Mouse (Mus musculus) kidney, embryonic 15.5 days (tissue): ENCODE data around the gene Krt20. TPM values are rescaled to one million over a fixed set of nuclear protein-coding genes. Genes with fewer than 3 reads are reported as not detected.

Source experiments
- ATAC-seq: fragments of 200-750 bp; cut with Nextera tagmentation; replicated peaks from 2 replicates; pipeline ENCODE4 v1.8.0; 2017; ENCODE audit warnings: moderate TSS enrichment; ENCODE audit not compliant: low FRiP score
- H3K27ac ChIP-seq: fragments of 300-500 bp; sonication (generic); 2 replicates; pipeline ENCODE4 v1.5.1; 2015; ENCODE audit warnings: mild to moderate bottlenecking, inconsistent platforms
- H3K27me3 ChIP-seq: fragments of 300-500 bp; sonication (generic); 2 replicates; pipeline ENCODE4 v1.6.1; 2015; ENCODE audit warnings: inconsistent platforms
- H3K36me3 ChIP-seq: fragments of 300-500 bp; sonication (generic); 2 replicates; pipeline ENCODE4 v1.6.1; 2015; ENCODE audit warnings: inconsistent platforms
- H3K4me1 ChIP-seq: fragments of 300-500 bp; sonication (generic); 2 replicates; pipeline ENCODE4 v1.6.1; 2015; ENCODE audit warnings: inconsistent platforms
- H3K4me2 ChIP-seq: fragments of 300-500 bp; sonication (generic); 2 replicates; pipeline ENCODE4 v1.6.1; 2015; ENCODE audit warnings: moderate library complexity, mild to moderate bottlenecking, inconsistent platforms
- H3K4me3 ChIP-seq: fragments of 300-500 bp; sonication (generic); replicated peaks from 2 replicates; pipeline ENCODE4 v1.5.1; 2015; ENCODE audit warnings: mild to moderate bottlenecking, inconsistent platforms
- H3K9ac ChIP-seq: fragments of 300-500 bp; sonication (generic); 2 replicates; pipeline ENCODE4 v1.6.1; 2015; ENCODE audit warnings: mild to moderate bottlenecking, inconsistent platforms
- H3K9me3 ChIP-seq: fragments of 300-500 bp; sonication (generic); replicated peaks from 2 replicates; pipeline ENCODE4 v1.6.1; 2016; ENCODE audit warnings: inconsistent platforms
- WGBS: fragments of 180-500 bp; shearing (Covaris S2); methylation state at CpG from one replicate; pipeline ENCODE4 v1.1.7; 2015; ENCODE audit warnings: mixed read lengths; 5-methylcytosine and 5-hydroxymethylcytosine counted together
- polyA plus RNA-seq: library from polyadenylated mRNA; unstranded; fragments of >200 nt; fragmentation: Nextera tagmentation; extraction: Ambion mirVana; gene quantifications from 2 replicates; pipeline ENCODE4 v1.2.1, GENCODE M21; 2015

Gene Krt20
- polyA plus RNA-seq, 1 experiment from 2014 or later, result 1.7 TPM

- WGBS, result 85% methylated on average over 13 of the region's 13 CpGs
- Histone ChIP-seq H3K4me2 (no peak overlapping the region), H3K9ac (no peak overlapping the region), H3K27ac (no peak overlapping the region), H3K36me3 (no peaks in the 10 kb centered on the region), H3K4me1 (no peaks in the 10 kb centered on the region), H3K4me3 (no peak overlapping the region), H3K27me3 (peaks cover 17% of the 10 kb centered on the region), H3K9me3 (no peaks in the 10 kb centered on the region)
- ATAC-seq, result no peak
These were observed 37.9 kb downstream of the Krt20 start for GRCm38 (mm10) chr11:99399956-99400549.

GRCm38 (mm10) chr11:99398832-99399231 lies 39.1 kb downstream of the Krt20 start:
- Histone ChIP-seq H3K4me3 (no peak overlapping the region), H3K4me1 (no peaks in the 10 kb centered on the region), H3K9me3 (no peaks in the 10 kb centered on the region), H3K9ac (no peak overlapping the region), H3K36me3 (no peaks in the 10 kb centered on the region), H3K4me2 (no peak overlapping the region), H3K27me3 (peaks cover 17% of the 10 kb centered on the region), H3K27ac (no peak overlapping the region)
- WGBS, result 70% methylated on average over 8 of the region's 8 CpGs
- ATAC-seq, result no peak

GRCm38 (mm10) chr11:99398084-99398483 lies 39.9 kb downstream of the Krt20 start:
- H3K9ac ChIP-seq, result no peak overlapping the region
- H3K4me1 ChIP-seq, result no peaks in the 10 kb centered on the region
- ATAC-seq, result no peak
- H3K4me3 ChIP-seq, result no peak overlapping the region
- WGBS, result 61% methylated on average over 3 of the region's 3 CpGs
- peaks cover 17% of the 10 kb centered on the region for H3K27me3 ChIP-seq
- no peaks in the 10 kb centered on the region for H3K9me3 ChIP-seq
- H3K27ac ChIP-seq, result no peak overlapping the region
- no peaks in the 10 kb centered on the region for H3K36me3 ChIP-seq
- no peak overlapping the region for H3K4me2 ChIP-seq

- 89% methylated on average over 2 of the region's 2 CpGs for WGBS
- H3K9me3 ChIP-seq, result no peaks in the 10 kb centered on the region
- no peak overlapping the region for H3K27ac ChIP-seq
- H3K4me2 ChIP-seq, result no peak overlapping the region
- ATAC-seq, result no peak
- no peak overlapping the region for H3K9ac ChIP-seq
- peaks cover 16% of the 10 kb centered on the region for H3K27me3 ChIP-seq
- H3K4me3 ChIP-seq, result no peak overlapping the region
- H3K4me1 ChIP-seq, result no peaks in the 10 kb centered on the region
- H3K36me3 ChIP-seq, result no peaks in the 10 kb centered on the region
These were observed 41.3 kb downstream of the Krt20 start for GRCm38 (mm10) chr11:99396661-99397060.

- Histone ChIP-seq H3K4me3 (no peak overlapping the region), H3K27me3 (peaks cover 13% of the 10 kb centered on the region), H3K9me3 (no peaks in the 10 kb centered on the region), H3K36me3 (no peaks in the 10 kb centered on the region), H3K9ac (no peak overlapping the region), H3K4me1 (no peaks in the 10 kb centered on the region), H3K27ac (no peak overlapping the region), H3K4me2 (no peak overlapping the region)
- WGBS, result 41% methylated on average over 3 of the region's 3 CpGs
- ATAC-seq, result no peak
These were observed 41.9 kb downstream of the Krt20 start for GRCm38 (mm10) chr11:99396034-99396433.

- Histone ChIP-seq H3K4me3 (no peak overlapping the region), H3K4me2 (no peak overlapping the region), H3K27me3 (peaks cover 3% of the 10 kb centered on the region; the same call in 1 of the 2 replicates), H3K9ac (no peak overlapping the region), H3K9me3 (no peaks in the 10 kb centered on the region), H3K36me3 (no peaks in the 10 kb centered on the region), H3K4me1 (no peaks in the 10 kb centered on the region), H3K27ac (no peak overlapping the region)
- ATAC-seq, result no peak
- 85% methylated on average over 10 of the region's 10 CpGs for WGBS
These were observed 45.5 kb downstream of the Krt20 start for GRCm38 (mm10) chr11:99392492-99392891.

- H3K9ac ChIP-seq, result no peak overlapping the region
- 0 out of 2 replicates have a peak, but pooled peaks cover 8% of the 10 kb centered on the region for H3K4me1 ChIP-seq
- no peak overlapping the region for H3K4me3 ChIP-seq
- H3K9me3 ChIP-seq, result no peaks in the 10 kb centered on the region
- H3K27me3 ChIP-seq, result no peaks in the 10 kb centered on the region
- no peaks in the 10 kb centered on the region for H3K36me3 ChIP-seq
- H3K27ac ChIP-seq, result no peak overlapping the region
- no peak overlapping the region for H3K4me2 ChIP-seq
- WGBS, result 83% methylated on average over 6 of the region's 6 CpGs
- no peak for ATAC-seq
These were observed 46.6 kb downstream of the Krt20 start for GRCm38 (mm10) chr11:99391375-99391774.

- no peaks in the 10 kb centered on the region for H3K9me3 ChIP-seq
- H3K27ac ChIP-seq, result no peak overlapping the region
- H3K27me3 ChIP-seq, result no peaks in the 10 kb centered on the region
- H3K4me2 ChIP-seq, result no peak overlapping the region
- 0 out of 2 replicates have a peak, but pooled peaks cover 10% of the 10 kb centered on the region for H3K4me1 ChIP-seq
- H3K9ac ChIP-seq, result no peak overlapping the region
- ATAC-seq, result no peak
- H3K36me3 ChIP-seq, result no peaks in the 10 kb centered on the region
- no peak overlapping the region for H3K4me3 ChIP-seq
- WGBS, result 75% methylated on average over 7 of the region's 7 CpGs
These were observed 47.1 kb downstream of the Krt20 start for GRCm38 (mm10) chr11:99390866-99391265.

GRCm38 (mm10) chr11:99389264-99389663 lies 48.7 kb downstream of the Krt20 start, which contains the start of gene Krt10:
Gene Krt10 (minus strand): TSS chr11:99389364.
- H3K27ac ChIP-seq, result no peak within 1 kb of the TSS
- H3K9ac ChIP-seq, result no peak within 1 kb of the TSS
- no peaks in the 10 kb centered on the region for H3K9me3 ChIP-seq
- H3K36me3 ChIP-seq, result no peaks in the 10 kb centered on the region
- ATAC-seq, result no peak
- H3K4me2 ChIP-seq, result no peak within 1 kb of the TSS
- 87% methylated on average over 4 of the region's 4 CpGs for WGBS
- H3K4me3 ChIP-seq, result no peak within 1 kb of the TSS
- 0 out of 2 replicates have a peak, but pooled peaks cover 10% of the 10 kb centered on the region for H3K4me1 ChIP-seq
- no peaks in the 10 kb centered on the region for H3K27me3 ChIP-seq

- H3K9ac ChIP-seq, result no peak overlapping the region
- no peaks in the 10 kb centered on the region for H3K27me3 ChIP-seq
- 0 out of 2 replicates have a peak, but pooled peaks cover 10% of the 10 kb centered on the region for H3K4me1 ChIP-seq
- ATAC-seq, result no peak
- no peaks in the 10 kb centered on the region for H3K36me3 ChIP-seq
- WGBS, result 87% methylated on average over 18 of the region's 18 CpGs
- H3K4me3 ChIP-seq, result no peak overlapping the region
- H3K27ac ChIP-seq, result no peak overlapping the region
- no peak overlapping the region for H3K4me2 ChIP-seq
- no peaks in the 10 kb centered on the region for H3K9me3 ChIP-seq
These were observed 49.3 kb downstream of the Krt20 start for GRCm38 (mm10) chr11:99388661-99389060.

GRCm38 (mm10) chr11:99385813-99386721 lies 51.9 kb downstream of the Krt20 start:
- WGBS, result 2% methylated on average over 71 of the region's 71 CpGs
- Histone ChIP-seq H3K9ac (peak overlapping the region; percentile 70), H3K4me1 (0 out of 2 replicates have a peak, but pooled peaks cover 10% of the 10 kb centered on the region), H3K9me3 (no peaks in the 10 kb centered on the region), H3K4me2 (peak overlapping the region; percentile 65), H3K4me3 (peak overlapping the region; percentile 72), H3K27ac (peak overlapping the region; percentile 100), H3K27me3 (peaks cover 3% of the 10 kb centered on the region; the same call in 1 of the 2 replicates), H3K36me3 (no peaks in the 10 kb centered on the region)
- peak; percentile 87 for ATAC-seq

- H3K9me3 ChIP-seq, result no peaks in the 10 kb centered on the region
- no peak overlapping the region for H3K4me3 ChIP-seq
- no peak for ATAC-seq
These were observed 58.4 kb downstream of the Krt20 start for GRCm38 (mm10) chr11:99379568-99379967.

More at GRCm38 (mm10) chr11:99379568-99379967, 58.4 kb downstream of the Krt20 start:
- H3K9ac ChIP-seq, result no peak overlapping the region
- 22% methylated on average over 5 of the region's 5 CpGs for WGBS
- H3K4me2 ChIP-seq, result no peak overlapping the region
- H3K4me1 ChIP-seq, result no peaks in the 10 kb centered on the region
- no peaks in the 10 kb centered on the region for H3K36me3 ChIP-seq
- no peak overlapping the region for H3K27ac ChIP-seq
- H3K27me3 ChIP-seq, result peaks cover 3% of the 10 kb centered on the region; the same call in 1 of the 2 replicates
